Mouse (Mus musculus): ENCODE measurements around the gene Rnf40. TPM values are rescaled to one million over a fixed set of nuclear protein-coding genes. Genes with fewer than 3 reads are reported as not detected.

Rnf40 gene
- polyA plus RNA-seq, 1 experiment from 2014 or later, result 51.5 TPM

DNA sequence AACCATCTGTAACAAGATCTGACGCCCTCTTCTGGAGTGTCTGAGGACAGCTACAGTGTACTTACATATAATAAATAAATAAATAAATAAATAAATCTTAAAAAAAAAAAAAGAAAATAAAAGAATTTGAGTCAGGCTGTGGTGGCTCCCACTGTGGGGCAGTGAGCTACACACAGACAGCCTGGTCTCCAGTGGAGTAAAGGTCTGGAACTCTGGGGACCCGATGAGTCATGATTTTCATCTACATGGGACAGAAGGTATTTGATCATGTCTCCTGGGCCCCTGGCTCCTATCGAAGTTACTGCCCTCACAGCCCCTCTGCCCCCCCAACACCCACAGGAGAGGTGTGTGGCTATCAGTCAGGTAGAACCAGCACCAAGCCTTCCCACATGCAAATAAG lies 63.1 kb downstream of the Rnf40 start:
- H3K27me3 ChIP-seq, result no peaks in the 10 kb centered on the region
- H3K4me1 ChIP-seq, result no peaks in the 10 kb centered on the region
- 0 out of 2 replicates have a peak overlapping the region, but pooled peaks have one; percentile 18 for H3K4me3 ChIP-seq (replicated peaks)
- 73% methylated on average over 2 of the region's 3 CpGs for WGBS
- no peak for ATAC-seq (ENCODE audit: insufficient number of reproducible peaks, low FRiP score, low TSS enrichment, low read depth)
- H3K27ac ChIP-seq (replicated peaks), result no peak overlapping the region
- H3K36me3 ChIP-seq, result no peaks in the 10 kb centered on the region
- no peak overlapping the region for H3K9ac ChIP-seq
- peak overlapping the region; percentile 43 for H3K4me2 ChIP-seq (replicated peaks)
- H3K9me3 ChIP-seq (replicated peaks), result no peaks in the 10 kb centered on the region

DNA sequence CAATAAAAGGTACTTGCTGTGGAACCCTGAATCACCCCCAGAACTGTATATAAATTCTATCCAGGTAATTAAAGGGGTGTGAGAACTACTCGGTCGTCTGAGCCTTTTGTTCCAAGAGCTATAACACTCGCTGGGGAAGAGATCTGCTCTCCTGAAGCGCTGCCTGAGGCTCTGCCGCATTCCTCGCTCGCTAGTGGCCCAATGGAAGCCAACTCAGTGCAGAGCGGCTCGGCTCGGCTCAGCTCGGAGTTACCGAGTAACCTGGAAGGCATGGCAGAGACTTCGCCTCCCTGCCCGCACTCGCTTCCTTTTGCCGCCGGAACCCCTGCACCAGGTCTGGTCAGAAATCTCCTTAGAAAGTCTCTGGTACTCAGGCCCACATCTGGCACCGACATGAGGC lies 63.5 kb downstream of the Rnf40 start:
- H3K36me3 ChIP-seq, result no peaks in the 10 kb centered on the region
- H3K27ac ChIP-seq (replicated peaks), result no peak overlapping the region
- H3K4me3 ChIP-seq (replicated peaks), result peak overlapping the region; percentile 18
- no peaks in the 10 kb centered on the region for H3K4me1 ChIP-seq
- peak overlapping the region; percentile 43 for H3K4me2 ChIP-seq (replicated peaks)
- H3K27me3 ChIP-seq, result no peaks in the 10 kb centered on the region
- H3K9me3 ChIP-seq (replicated peaks), result no peaks in the 10 kb centered on the region
- H3K9ac ChIP-seq, result no peak overlapping the region
- WGBS, result 5% methylated on average over 18 of the region's 18 CpGs
- ATAC-seq (ENCODE audit: insufficient number of reproducible peaks, low FRiP score, low TSS enrichment, low read depth), result 0 out of 2 replicates have a peak, but pooled peaks have one; percentile 39

DNA sequence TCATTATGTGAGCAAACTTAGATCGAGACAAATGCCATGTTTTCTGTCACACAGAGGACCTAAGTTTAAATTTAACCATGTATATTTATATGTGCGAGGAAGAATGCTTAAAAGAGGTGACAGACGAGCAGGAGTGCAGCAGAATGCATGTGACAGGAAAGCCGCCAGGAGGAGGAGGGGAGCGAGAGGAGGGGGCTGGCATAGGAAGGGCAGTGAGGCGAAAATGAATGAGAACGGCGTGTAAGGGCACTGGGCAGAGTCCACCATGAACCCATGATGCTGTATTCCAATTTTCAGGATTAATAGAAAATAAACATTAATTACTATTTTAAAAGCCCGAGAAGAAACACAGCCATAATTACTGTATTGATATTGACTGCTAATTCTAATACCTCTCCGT lies 65.8 kb downstream of the Rnf40 start:
- Histone ChIP-seq H3K27ac (replicated peaks) (no peak overlapping the region), H3K9me3 (replicated peaks) (no peaks in the 10 kb centered on the region), H3K36me3 (no peaks in the 10 kb centered on the region), H3K4me2 (replicated peaks) (no peak overlapping the region), H3K9ac (no peak overlapping the region), H3K4me3 (replicated peaks) (no peak overlapping the region), H3K27me3 (no peaks in the 10 kb centered on the region), H3K4me1 (no peaks in the 10 kb centered on the region)
- ATAC-seq (ENCODE audit: insufficient number of reproducible peaks, low FRiP score, low TSS enrichment, low read depth), result no peak
- WGBS, result 71% methylated on average over 10 of the region's 10 CpGs

Other genes starting within 250 kb of the Rnf40 start
- 16.7 and 17.7 TPM in 2 replicates for gene Zfp768, start 243.2 kb upstream of the Rnf40 start, polyA plus RNA-seq (2015; fragmentation: Nextera tagmentation; extraction: Ambion mirVana)
- gene Zfp747, start 212.7 kb upstream of the Rnf40 start, polyA plus RNA-seq (2015; fragmentation: Nextera tagmentation; extraction: Ambion mirVana), result 10.6 and 12.3 TPM in 2 replicates
- gene 9130019O22Rik, start 201.6 kb upstream of the Rnf40 start, polyA plus RNA-seq (2015; fragmentation: Nextera tagmentation; extraction: Ambion mirVana), result 5.3 and 6.2 TPM in 2 replicates
- gene E430018J23Rik, start 195.1 kb upstream of the Rnf40 start, polyA plus RNA-seq (2015; fragmentation: Nextera tagmentation; extraction: Ambion mirVana), result 8.4 and 9.2 TPM in 2 replicates
- 8.9 and 9.2 TPM in 2 replicates for gene Zfp764, start 181.9 kb upstream of the Rnf40 start, polyA plus RNA-seq (2015; fragmentation: Nextera tagmentation; extraction: Ambion mirVana)
- 24.1 and 24.8 TPM in 2 replicates for gene Zfp688, start 166.7 kb upstream of the Rnf40 start, polyA plus RNA-seq (2015; fragmentation: Nextera tagmentation; extraction: Ambion mirVana)
- gene Zfp689, start 139.6 kb upstream of the Rnf40 start, polyA plus RNA-seq (2015; fragmentation: Nextera tagmentation; extraction: Ambion mirVana), result 8.0 and 8.8 TPM in 2 replicates
- 46.3 and 55.9 TPM in 2 replicates for gene Prr14, start 129.2 kb upstream of the Rnf40 start, polyA plus RNA-seq (2015; fragmentation: Nextera tagmentation; extraction: Ambion mirVana)
- gene Fbrs, start 109.6 kb upstream of the Rnf40 start, polyA plus RNA-seq (2015; fragmentation: Nextera tagmentation; extraction: Ambion mirVana), result 17.1 and 17.3 TPM in 2 replicates
- 48.6 and 52.4 TPM in 2 replicates for gene Srcap, start 76.8 kb upstream of the Rnf40 start, polyA plus RNA-seq (2015; fragmentation: Nextera tagmentation; extraction: Ambion mirVana)
- gene Gm42715, start 69.2 kb upstream of the Rnf40 start, polyA plus RNA-seq (2015; fragmentation: Nextera tagmentation; extraction: Ambion mirVana), result 14.6 and 14.7 TPM in 2 replicates
- gene Tmem265, start 27.4 kb upstream of the Rnf40 start, polyA plus RNA-seq (2015; fragmentation: Nextera tagmentation; extraction: Ambion mirVana), result 6.5 and 12.8 TPM in 2 replicates
- 40.0 TPM in 2 replicates for gene Phkg2, start 15.4 kb upstream of the Rnf40 start, polyA plus RNA-seq (2015; fragmentation: Nextera tagmentation; extraction: Ambion mirVana)
- 19.2 and 29.0 TPM in 2 replicates for gene Ccdc189, start 172 bp upstream of the Rnf40 start, polyA plus RNA-seq (2015; fragmentation: Nextera tagmentation; extraction: Ambion mirVana)
- gene Zfp629, start 27.0 kb downstream of the Rnf40 start, polyA plus RNA-seq (2015; fragmentation: Nextera tagmentation; extraction: Ambion mirVana), result 11.4 and 11.9 TPM in 2 replicates
- gene Bcl7c, start 120.2 kb downstream of the Rnf40 start, polyA plus RNA-seq (2015; fragmentation: Nextera tagmentation; extraction: Ambion mirVana), result 93.4 and 99.8 TPM in 2 replicates
- gene Ctf1, start 124.0 kb downstream of the Rnf40 start, polyA plus RNA-seq (2015; fragmentation: Nextera tagmentation; extraction: Ambion mirVana), result 25.9 and 29.8 TPM in 2 replicates
- gene Ctf2, start 143.4 kb downstream of the Rnf40 start, polyA plus RNA-seq (2015; fragmentation: Nextera tagmentation; extraction: Ambion mirVana), result 1.1 and 1.3 TPM in 2 replicates
- gene Fbxl19, start 155.8 kb downstream of the Rnf40 start, polyA plus RNA-seq (2015; fragmentation: Nextera tagmentation; extraction: Ambion mirVana), result 5.2 and 5.7 TPM in 2 replicates
- gene Orai3, start 181.0 kb downstream of the Rnf40 start, polyA plus RNA-seq (2015; fragmentation: Nextera tagmentation; extraction: Ambion mirVana), result 27.6 and 28.1 TPM in 2 replicates
- 26.3 and 27.0 TPM in 2 replicates for gene Setd1a, start 187.9 kb downstream of the Rnf40 start, polyA plus RNA-seq (2015; fragmentation: Nextera tagmentation; extraction: Ambion mirVana)
- not detected in 2 replicates for gene Gm49388, start 196.8 kb downstream of the Rnf40 start, polyA plus RNA-seq (2015; fragmentation: Nextera tagmentation; extraction: Ambion mirVana)
- gene Hsd3b7, start 211.8 kb downstream of the Rnf40 start, polyA plus RNA-seq (2015; fragmentation: Nextera tagmentation; extraction: Ambion mirVana), result 24.8 and 25.2 TPM in 2 replicates
- gene Stx4a, start 235.5 kb downstream of the Rnf40 start, polyA plus RNA-seq (2015; fragmentation: Nextera tagmentation; extraction: Ambion mirVana), result 58.9 and 69.6 TPM in 2 replicates
- gene Stx1b, start 235.8 kb downstream of the Rnf40 start, polyA plus RNA-seq (2015; fragmentation: Nextera tagmentation; extraction: Ambion mirVana), result 4.3 and 6.9 TPM in 2 replicates